Mouse (Mus musculus) brain, embryonic 14.5 days (tissue): ENCODE measurements around the gene Nipa1. TPM values are rescaled to one million over a fixed set of nuclear protein-coding genes. Genes with fewer than 3 reads are reported as not detected.

ENCODE experiments used
- DNase-seq: peaks from one replicate; pipeline ENCODE4 v3.0.0-alpha.2; 2011; ENCODE audit warnings: low read depth
- CTCF ChIP-seq: fragments of 200-500 bp; IDR thresholded peaks from 2 replicates; pipeline ENCODE4 v1.5.1; 2012; ENCODE audit warnings: inconsistent platforms, mild to moderate bottlenecking, moderate library complexity, borderline replicate concordance; ENCODE audit not compliant: insufficient read depth, insufficient read length; ENCODE audit errors: extremely low read depth
- POLR2A ChIP-seq: fragments of 200-500 bp; IDR thresholded peaks from 2 replicates; pipeline ENCODE4 v1.6.1; 2012; ENCODE audit warnings: mild to moderate bottlenecking, inconsistent platforms, borderline replicate concordance; ENCODE audit not compliant: poor library complexity, insufficient read depth, insufficient read length, severe bottlenecking; ENCODE audit errors: extremely low read depth
- polyA plus RNA-seq: library from polyadenylated mRNA; depleted of rRNA; stranded (reverse); fragments of >200 nt; gene quantifications from 2 replicates; pipeline ENCODE4 v1.2.3, GENCODE M21; 2012; rRNA removed

Nipa1 gene
- polyA plus RNA-seq, 1 experiment = 21.6 TPM

DNA sequence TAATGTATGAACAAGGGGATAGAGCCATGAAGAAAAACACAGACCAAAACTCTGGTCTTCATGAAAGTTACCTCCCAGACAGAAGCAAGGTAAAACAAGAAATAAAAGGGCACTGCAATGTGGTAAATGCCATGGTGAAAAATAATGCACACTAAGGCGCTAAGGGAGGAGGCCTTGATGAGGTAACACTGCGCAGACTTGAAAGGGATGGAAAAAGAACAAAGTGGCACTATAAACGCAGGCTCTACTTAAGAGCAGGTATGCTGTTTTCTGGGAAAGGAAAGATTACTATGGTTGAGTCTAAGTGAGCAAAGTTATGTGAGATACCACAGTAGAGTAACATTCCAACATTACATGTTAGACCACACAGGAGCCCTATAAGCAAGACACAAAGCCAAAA, 60.0 kb downstream of the Nipa1 start:
- TF ChIP-seq CTCF = no peak
- no peak for TF ChIP-seq POLR2A
- no peak for DNase-seq

DNA sequence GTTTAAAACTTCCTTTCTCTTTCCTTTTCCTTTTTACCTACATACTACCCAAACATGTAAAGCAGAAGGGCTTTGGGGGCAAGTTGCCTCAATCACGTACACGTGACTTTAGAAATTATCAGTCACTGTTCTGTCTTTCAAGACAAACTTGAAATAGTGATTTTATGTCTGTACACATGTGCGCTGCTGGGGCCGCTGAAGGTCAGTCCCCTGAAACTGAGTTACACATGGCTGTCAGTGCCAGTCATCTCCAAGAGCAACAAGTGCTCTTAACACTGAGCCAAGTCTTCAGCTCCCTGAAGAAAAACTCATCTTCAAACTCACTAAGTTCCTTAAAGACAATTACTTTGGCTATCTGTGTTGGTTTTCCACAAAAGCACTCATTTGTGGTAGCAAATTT, 61.8 kb downstream of the Nipa1 start:
- DNase-seq = no peak
- TF ChIP-seq POLR2A (no peak), CTCF (no peak)

GRCm38 (mm10) chr7:55957178-55957577, 62.6 kb downstream of the Nipa1 start:
- no peak for TF ChIP-seq CTCF
- TF ChIP-seq POLR2A = no peak
- no peak for DNase-seq

DNA sequence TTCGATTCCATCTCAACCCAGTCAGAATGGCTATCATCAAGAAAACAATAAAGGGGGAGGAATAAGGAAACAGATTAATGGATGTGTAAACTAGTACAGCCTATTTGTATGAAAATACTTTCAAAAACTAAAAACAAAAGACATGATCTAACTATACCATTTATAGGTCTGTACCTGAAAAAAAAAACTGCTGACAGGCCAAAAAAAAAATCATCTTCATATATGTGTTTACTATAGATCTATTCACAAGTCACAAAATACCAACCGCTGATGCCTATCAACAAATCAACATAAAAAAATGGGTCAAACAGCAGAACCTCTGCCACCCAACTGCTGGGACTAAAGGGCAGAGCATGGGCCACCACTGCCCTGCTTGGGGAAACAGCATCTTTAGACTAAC, 63.7 kb downstream of the Nipa1 start:
- TF ChIP-seq CTCF = no peak
- TF ChIP-seq POLR2A = no peak
- DNase-seq = no peak

- no peak for DNase-seq
- TF ChIP-seq CTCF = no peak
- TF ChIP-seq POLR2A = no peak
Measured at GRCm38 (mm10) chr7:55938341-55938740, 81.4 kb downstream of the Nipa1 start.

GRCm38 (mm10) chr7:55935025-55935424, 84.7 kb downstream of the Nipa1 start:
- TF ChIP-seq CTCF = no peak
- no peak for TF ChIP-seq POLR2A
- DNase-seq = no peak

GRCm38 (mm10) chr7:55928649-55929048, 91.1 kb downstream of the Nipa1 start:
- TF ChIP-seq POLR2A (no peak), CTCF (no peak)
- DNase-seq = no peak

Other genes with a start within 250 kb of the Nipa1 start
- gene Tubgcp5, start 225.8 kb downstream of the Nipa1 start, polyA plus RNA-seq = 22.4 and 23.0 TPM in 2 replicates
- 38.3 and 39.6 TPM in 2 replicates for gene Cyfip1, start 178.2 kb downstream of the Nipa1 start, polyA plus RNA-seq
- gene Nipa2, start 57.5 kb downstream of the Nipa1 start, polyA plus RNA-seq = 24.2 and 28.3 TPM in 2 replicates
- 30.3 and 39.8 TPM in 2 replicates for gene Herc2, start 30.2 kb upstream of the Nipa1 start, polyA plus RNA-seq
- gene Oca2, start 219.8 kb upstream of the Nipa1 start, polyA plus RNA-seq = 0.43 and 0.67 TPM in 2 replicates